Mouse (Mus musculus): ENCODE data around the gene Spon2. TPM values are rescaled to one million over a fixed set of nuclear protein-coding genes. Genes with fewer than 3 reads are reported as not detected.

The Spon2 gene
- total and polyA plus RNA-seq, 2 experiments from 2014 or later, result 47.2 to 58.1 TPM

DNA sequence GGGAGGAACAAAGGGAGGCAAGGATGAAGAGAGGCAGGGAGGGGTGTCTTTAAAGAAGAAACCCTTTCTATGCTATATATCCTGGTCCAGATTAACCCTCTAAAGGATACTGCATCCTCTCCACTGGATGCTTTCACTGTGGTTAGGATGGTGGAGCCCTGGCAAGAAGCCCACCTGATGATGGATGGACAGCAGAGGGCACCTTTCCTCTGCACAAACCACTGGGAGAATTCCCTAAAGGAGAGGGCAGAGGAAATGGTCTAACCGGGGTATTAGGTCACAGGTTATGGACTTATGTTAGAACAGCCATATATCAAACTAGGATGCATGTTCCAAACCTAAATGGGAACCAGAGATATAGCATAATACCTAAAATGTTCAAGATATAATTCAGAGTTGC, 18.2 kb downstream of the Spon2 start:
- Histone ChIP-seq H3K27ac (ENCODE audit: low read depth) (no peak overlapping the region), H3K4me3 (ENCODE audit: low read depth, low read length) (no peak overlapping the region), H3K9me3 (replicated peaks; ENCODE audit: control insufficient read depth, low read length) (no peaks in the 10 kb centered on the region), H3K4me1 (ENCODE audit: control insufficient read depth, insufficient read depth) (no peaks in the 10 kb centered on the region), H3K4me2 (ENCODE audit: low read depth, low read length) (no peak overlapping the region), H3K27me3 (ENCODE audit: control insufficient read depth, insufficient read depth, low read length) (no peaks in the 10 kb centered on the region), H3K36me3 (replicated peaks; ENCODE audit: control insufficient read depth, insufficient read depth, low read length) (no peaks in the 10 kb centered on the region), H3K9ac (replicated peaks; ENCODE audit: low read depth, low read length) (no peak overlapping the region)
- DNase-seq (ENCODE audit: low spot score), result no peak
- WGBS, result 19% methylated on average over 1 of the region's 1 CpGs
- no peak for ATAC-seq (ENCODE audit: insufficient read depth, low read depth)
- TF ChIP-seq EP300 (IDR thresholded peaks at IDR 0.05; ENCODE audit: low read depth), result no peak
- no peak for TF ChIP-seq CTCF (IDR thresholded peaks at IDR 0.05; ENCODE audit: low read depth)

DNA sequence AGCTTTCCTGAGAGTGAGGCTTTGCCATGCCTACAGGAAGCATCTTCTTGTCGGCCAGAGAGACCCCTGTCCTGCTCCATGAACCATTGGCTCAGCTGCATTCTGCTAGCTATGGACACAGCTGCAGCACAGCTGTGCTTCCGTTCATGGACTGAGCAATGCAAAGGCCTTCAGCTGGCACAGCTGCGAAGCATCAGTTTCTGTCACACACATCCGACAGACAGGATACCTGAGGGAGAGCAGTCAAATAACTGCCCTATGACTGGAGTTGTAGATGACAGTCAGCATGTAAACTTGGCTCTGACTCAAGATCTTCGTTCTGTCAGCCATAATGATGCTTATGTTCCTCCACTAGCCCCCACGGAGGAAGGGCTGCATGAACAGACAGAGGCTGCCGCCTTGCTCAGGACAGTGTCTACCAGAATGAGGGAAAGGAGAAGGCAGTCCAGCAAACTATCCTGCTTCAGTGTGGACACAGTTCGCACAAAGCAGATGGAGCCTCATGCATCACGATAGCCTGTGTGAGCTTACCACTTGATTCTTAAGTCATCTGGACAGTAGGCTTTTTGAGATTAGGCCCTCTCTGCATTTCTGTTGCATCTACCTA, 22.9 kb downstream of the Spon2 start:
- Histone ChIP-seq H3K9ac (replicated peaks; ENCODE audit: low read depth, low read length) (no peak overlapping the region), H3K27ac (ENCODE audit: low read depth) (no peak overlapping the region), H3K4me3 (ENCODE audit: low read depth, low read length) (no peak overlapping the region), H3K9me3 (replicated peaks; ENCODE audit: control insufficient read depth, low read length) (no peaks in the 10 kb centered on the region), H3K4me1 (ENCODE audit: control insufficient read depth, insufficient read depth) (no peaks in the 10 kb centered on the region; the same call in 1 of the 2 replicates), H3K27me3 (ENCODE audit: control insufficient read depth, insufficient read depth, low read length) (no peaks in the 10 kb centered on the region), H3K4me2 (ENCODE audit: low read depth, low read length) (no peak overlapping the region), H3K36me3 (replicated peaks; ENCODE audit: control insufficient read depth, insufficient read depth, low read length) (no peaks in the 10 kb centered on the region)
- ATAC-seq (ENCODE audit: insufficient read depth, low read depth) (0 out of 2 replicates have a peak, but pooled peaks have one; percentile 27), DNase-seq (ENCODE audit: low spot score) (no peak)
- 67% methylated on average over 9 of the region's 9 CpGs for WGBS
- TF ChIP-seq EP300 (IDR thresholded peaks at IDR 0.05; ENCODE audit: low read depth), result no peak
- TF ChIP-seq CTCF (IDR thresholded peaks at IDR 0.05; ENCODE audit: low read depth), result no peak

DNA sequence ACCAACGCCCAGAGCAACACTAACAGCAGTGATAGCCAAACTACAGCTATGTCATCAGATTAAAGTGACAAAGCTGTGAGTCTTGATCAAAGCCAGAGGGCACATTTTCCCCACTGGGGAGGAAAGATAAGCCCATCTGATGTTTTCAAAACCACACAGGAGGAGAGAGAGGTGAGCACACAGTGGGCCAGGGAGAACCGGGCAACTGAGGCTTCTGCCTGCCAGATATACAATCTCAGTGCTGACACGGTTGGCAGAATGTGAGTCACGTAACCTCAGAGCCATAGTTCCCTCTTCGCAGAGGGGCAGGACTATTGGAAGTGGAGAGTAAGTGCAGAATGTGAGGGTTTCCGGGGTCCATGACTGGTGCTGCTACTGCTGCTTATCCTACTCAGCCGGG, 24.7 kb downstream of the Spon2 start:
- H3K27me3 ChIP-seq (ENCODE audit: control insufficient read depth, insufficient read depth, low read length), result no peaks in the 10 kb centered on the region
- H3K9ac ChIP-seq (replicated peaks; ENCODE audit: low read depth, low read length), result no peak overlapping the region
- no peak for ATAC-seq (ENCODE audit: insufficient read depth, low read depth)
- DNase-seq (ENCODE audit: low spot score), result no peak
- H3K27ac ChIP-seq (ENCODE audit: low read depth), result no peak overlapping the region
- H3K4me1 ChIP-seq (ENCODE audit: control insufficient read depth, insufficient read depth), result no peaks in the 10 kb centered on the region; the same call in 1 of the 2 replicates
- H3K36me3 ChIP-seq (replicated peaks; ENCODE audit: control insufficient read depth, insufficient read depth, low read length), result no peaks in the 10 kb centered on the region
- no peaks in the 10 kb centered on the region for H3K9me3 ChIP-seq (replicated peaks; ENCODE audit: control insufficient read depth, low read length)
- TF ChIP-seq CTCF (IDR thresholded peaks at IDR 0.05; ENCODE audit: low read depth), result no peak
- no peak for TF ChIP-seq EP300 (IDR thresholded peaks at IDR 0.05; ENCODE audit: low read depth)
- H3K4me2 ChIP-seq (ENCODE audit: low read depth, low read length), result peak overlapping the region; percentile 8; the same call in 1 of the 2 replicates
- no peak overlapping the region for H3K4me3 ChIP-seq (ENCODE audit: low read depth, low read length)
- 7% methylated on average over 7 of the region's 7 CpGs for WGBS

Other genes starting within 250 kb of the Spon2 start
- gene Ywhah, start 199.6 kb downstream of the Spon2 start, total RNA-seq (2014; rRNA removed; ENCODE audit: low replicate concordance), result 132 and 199 TPM in 2 replicates
- gene Ywhah, start 199.6 kb downstream of the Spon2 start, polyA plus RNA-seq (2015; fragmentation: Nextera tagmentation; extraction: Ambion mirVana), result 267 and 288 TPM in 2 replicates
- not detected in 2 replicates for gene Slc5a1, start 114.2 kb downstream of the Spon2 start, total RNA-seq (2014; rRNA removed; ENCODE audit: low replicate concordance)
- gene Slc5a1, start 114.2 kb downstream of the Spon2 start, polyA plus RNA-seq (2015; fragmentation: Nextera tagmentation; extraction: Ambion mirVana), result not detected in 2 replicates
- 295 and 352 TPM in 2 replicates for gene Ctbp1, start 56.5 kb upstream of the Spon2 start, total RNA-seq (2014; rRNA removed; ENCODE audit: low replicate concordance)
- gene Ctbp1, start 56.5 kb upstream of the Spon2 start, polyA plus RNA-seq (2015; fragmentation: Nextera tagmentation; extraction: Ambion mirVana), result 156 and 165 TPM in 2 replicates
- 166 and 168 TPM in 2 replicates for gene Maea, start 117.1 kb upstream of the Spon2 start, total RNA-seq (2014; rRNA removed; ENCODE audit: low replicate concordance)
- gene Maea, start 117.1 kb upstream of the Spon2 start, polyA plus RNA-seq (2015; fragmentation: Nextera tagmentation; extraction: Ambion mirVana), result 122 and 127 TPM in 2 replicates
- 2.2 and 5.5 TPM in 2 replicates for gene Uvssa, start 160.1 kb upstream of the Spon2 start, total RNA-seq (2014; rRNA removed; ENCODE audit: low replicate concordance)
- gene Uvssa, start 160.1 kb upstream of the Spon2 start, polyA plus RNA-seq (2015; fragmentation: Nextera tagmentation; extraction: Ambion mirVana), result 3.5 and 3.7 TPM in 2 replicates
- gene Nkx1-1, start 215.5 kb upstream of the Spon2 start, total RNA-seq (2014; rRNA removed; ENCODE audit: low replicate concordance), result not detected in 2 replicates
- not detected in 2 replicates for gene Nkx1-1, start 215.5 kb upstream of the Spon2 start, polyA plus RNA-seq (2015; fragmentation: Nextera tagmentation; extraction: Ambion mirVana)

Measured in heart, postnatal 0 days (tissue).